Mouse (Mus musculus) heart, embryonic 14.5 days (tissue): ENCODE data around the gene Zfp821. TPM values are rescaled to one million over a fixed set of nuclear protein-coding genes. Genes with fewer than 3 reads are reported as not detected.

Experiments
- ATAC-seq: fragments of 200-750 bp; cut with Nextera tagmentation; 2 replicates; pipeline ENCODE4 v1.8.0; 2017; ENCODE audit warnings: low read depth, moderate TSS enrichment; ENCODE audit not compliant: insufficient number of reproducible peaks, insufficient read depth, low FRiP score
- H3K27ac ChIP-seq, 2 experiments: fragments of 200-500 bp in 1 of 2; fragments of 300-500 bp in 1 of 2; sonication (generic) in 1 of 2; replicated peaks in 1 of 2; 2 replicates each; pipeline ENCODE4 v1.5.1; 2012 to 2014; ENCODE audit warnings: low read depth in 2 of 2, low read length in 2 of 2, control low read depth in 1 of 2, mild to moderate bottlenecking in 1 of 2, mixed read lengths in 1 of 2; ENCODE audit not compliant: control insufficient read depth in 1 of 2, insufficient read depth in 1 of 2
- H3K27me3 ChIP-seq: fragments of 300-500 bp; sonication (generic); 2 replicates; pipeline ENCODE4 v1.6.1; 2014; ENCODE audit warnings: mild to moderate bottlenecking, low read length, control low read depth; ENCODE audit not compliant: control insufficient read depth, insufficient read depth
- H3K36me3 ChIP-seq: fragments of 300-500 bp; sonication (generic); 2 replicates; pipeline ENCODE4 v1.6.1; 2014; ENCODE audit warnings: mild to moderate bottlenecking, control low read depth, low read length, mixed read lengths; ENCODE audit not compliant: control insufficient read depth, insufficient read depth
- H3K4me1 ChIP-seq, 2 experiments: fragments of 200-500 bp in 1 of 2; fragments of 300-500 bp in 1 of 2; sonication (generic) in 1 of 2; 2 replicates each; pipeline ENCODE4 v1.6.1; 2012 to 2014; ENCODE audit warnings: low read length in 2 of 2, control low read depth in 1 of 2, mixed read lengths in 1 of 2; ENCODE audit not compliant: control insufficient read depth in 2 of 2, insufficient read depth in 2 of 2
- H3K4me2 ChIP-seq: fragments of 300-500 bp; sonication (generic); 2 replicates; pipeline ENCODE4 v1.6.1; 2014; ENCODE audit warnings: mild to moderate bottlenecking, low read length
- H3K4me3 ChIP-seq, 2 experiments: fragments of 200-500 bp in 1 of 2; fragments of 300-500 bp in 1 of 2; sonication (generic) in 1 of 2; 2 replicates each; pipeline ENCODE4 v1.5.1; 2012 to 2014; ENCODE audit warnings: low read length in 2 of 2, mild to moderate bottlenecking in 2 of 2, control low read depth in 1 of 2, low read depth in 1 of 2, moderate library complexity in 1 of 2; ENCODE audit not compliant: control insufficient read depth in 1 of 2, insufficient read depth in 1 of 2
- H3K9ac ChIP-seq: fragments of 300-500 bp; sonication (generic); 2 replicates; pipeline ENCODE4 v1.6.1; 2014; ENCODE audit warnings: mild to moderate bottlenecking, low read length
- H3K9me3 ChIP-seq: fragments of 300-500 bp; sonication (generic); 2 replicates; pipeline ENCODE4 v1.6.1; 2016; ENCODE audit warnings: low read length, control low read depth; ENCODE audit not compliant: control insufficient read depth
- WGBS: fragments of 180-500 bp; shearing (Covaris S2); extraction: QIAGEN DNeasy Blood & Tissue Kit; methylation state at CpG from one replicate; pipeline ENCODE4 v1.1.7; 2014; 5-methylcytosine and 5-hydroxymethylcytosine counted together
- polyA plus RNA-seq: library from polyadenylated mRNA; unstranded; fragments of >200 nt; fragmentation: Nextera tagmentation; extraction: Ambion mirVana; gene quantifications from 2 replicates; pipeline ENCODE4 v1.2.1, GENCODE M21; 2014

Gene Zfp821
- polyA plus RNA-seq, 1 experiment from 2014 or later: 23.1 TPM

- ATAC-seq: no peak
- Histone ChIP-seq H3K36me3 (peaks cover 96% of the 10 kb centered on the region), H3K9ac (no peak overlapping the region), H3K27ac (no peak overlapping the region), H3K4me2 (no peak overlapping the region), H3K4me1 (no peaks in the 10 kb centered on the region), H3K4me3 (no peak overlapping the region), H3K9me3 (no peaks in the 10 kb centered on the region), H3K27me3 (no peaks in the 10 kb centered on the region)
- whole genome bisulfite sequencing: 85% methylated on average over 5 of the region's 5 CpGs
Observed at GRCm38 (mm10) chr8:109714961-109715360, 9.6 kb downstream of the Zfp821 start.

- 87% methylated on average over 3 of the region's 3 CpGs for WGBS
- H3K4me3 ChIP-seq: no peak overlapping the region; a peak in 1 of 4 replicates
- ATAC-seq: no peak
Observed at GRCm38 (mm10) chr8:109725106-109725505, 19.8 kb downstream of the Zfp821 start.

GRCm38 (mm10) chr8:109731012-109731411 is 25.7 kb downstream of the Zfp821 start:
- Histone ChIP-seq H3K27me3 (no peaks in the 10 kb centered on the region), H3K9ac (no peak overlapping the region), H3K9me3 (no peaks in the 10 kb centered on the region), H3K27ac (no peak overlapping the region), H3K36me3 (peaks cover 78% of the 10 kb centered on the region), H3K4me2 (no peak overlapping the region), H3K4me3 (no peak overlapping the region), H3K4me1 (peaks cover 0 to 6% of the 10 kb centered on the region in 2 experiments; a peak in 2 of 4 replicates)
- no peak for ATAC-seq
- WGBS: 90% methylated on average over 3 of the region's 3 CpGs

More at GRCm38 (mm10) chr8:109725106-109725505, 19.8 kb downstream of the Zfp821 start:
- Histone ChIP-seq H3K4me1 (no peaks in the 10 kb centered on the region), H3K4me2 (no peak overlapping the region), H3K27ac (no peak overlapping the region), H3K9me3 (no peaks in the 10 kb centered on the region), H3K9ac (no peak overlapping the region), H3K36me3 (peaks cover 87% of the 10 kb centered on the region), H3K27me3 (no peaks in the 10 kb centered on the region)

GRCm38 (mm10) chr8:109734018-109734417 is 28.7 kb downstream of the Zfp821 start:
- peaks cover 61% of the 10 kb centered on the region for H3K36me3 ChIP-seq
- 49% methylated on average over 3 of the region's 3 CpGs for WGBS
- ATAC-seq: no peak

GRCm38 (mm10) chr8:109736819-109737218 is 31.5 kb downstream of the Zfp821 start:
- H3K4me3 ChIP-seq: peak overlapping the region; percentile 84 to 90
- 10% methylated on average over 8 of the region's 8 CpGs for WGBS
- H3K4me1 ChIP-seq: peaks cover 0 to 11% of the 10 kb centered on the region in 2 experiments; a peak in 2 of 4 replicates
- no peaks in the 10 kb centered on the region for H3K9me3 ChIP-seq
- H3K27me3 ChIP-seq: no peaks in the 10 kb centered on the region
- H3K4me2 ChIP-seq: peak overlapping the region; percentile 73
- H3K27ac ChIP-seq: peak overlapping the region in 1 of 2 experiments; percentile 78; a peak in 3 of 4 replicates
- peaks cover 33% of the 10 kb centered on the region for H3K36me3 ChIP-seq
- peak overlapping the region; percentile 97 for H3K9ac ChIP-seq
- no peak for ATAC-seq

More at GRCm38 (mm10) chr8:109734018-109734417, 28.7 kb downstream of the Zfp821 start:
- H3K4me2 ChIP-seq: no peak overlapping the region
- no peaks in the 10 kb centered on the region for H3K9me3 ChIP-seq
- H3K27me3 ChIP-seq: no peaks in the 10 kb centered on the region
- H3K4me3 ChIP-seq: no peak overlapping the region
- H3K9ac ChIP-seq: no peak overlapping the region
- H3K27ac ChIP-seq: no peak overlapping the region
- H3K4me1 ChIP-seq: peaks cover 0 to 11% of the 10 kb centered on the region in 2 experiments; a peak in 2 of 4 replicates

GRCm38 (mm10) chr8:109737237-109738048 is 32.1 kb downstream of the Zfp821 start, which contains the start of gene Atxn1l:
Atxn1l (minus strand) TSS chr8:109737739.
- Histone ChIP-seq H3K9ac (peak within 1 kb of the TSS; percentile 97), H3K4me1 (peaks cover 0 to 11% of the 10 kb centered on the region in 2 experiments; a peak in 2 of 4 replicates), H3K27ac (peak within 1 kb of the TSS; percentile 30 to 78), H3K9me3 (no peaks in the 10 kb centered on the region), H3K27me3 (no peaks in the 10 kb centered on the region), H3K4me2 (peak within 1 kb of the TSS; percentile 73), H3K4me3 (peak within 1 kb of the TSS; percentile 84 to 90), H3K36me3 (peaks cover 27% of the 10 kb centered on the region)
- ATAC-seq: peak; percentile 90
- WGBS: under 1% methylated on average over 59 of the region's 59 CpGs

GRCm38 (mm10) chr8:109738049-109738380 is 32.7 kb downstream of the Zfp821 start:
- Histone ChIP-seq H3K4me2 (peak overlapping the region; percentile 73), H3K4me3 (peak overlapping the region; percentile 84 to 90), H3K27me3 (no peaks in the 10 kb centered on the region), H3K36me3 (peaks cover 21% of the 10 kb centered on the region), H3K9me3 (no peaks in the 10 kb centered on the region), H3K4me1 (peaks cover 0 to 11% of the 10 kb centered on the region in 2 experiments; a peak in 2 of 4 replicates), H3K9ac (peak overlapping the region; percentile 97), H3K27ac (peak overlapping the region in 1 of 2 experiments; percentile 78; a peak in 2 of 4 replicates)
- 85% methylated on average over 1 of the region's 1 CpGs for WGBS
- peak; percentile 5; the same call in 1 of the 2 replicates for ATAC-seq
